Mouse (Mus musculus): ENCODE data around the gene Zp2.

DNA sequence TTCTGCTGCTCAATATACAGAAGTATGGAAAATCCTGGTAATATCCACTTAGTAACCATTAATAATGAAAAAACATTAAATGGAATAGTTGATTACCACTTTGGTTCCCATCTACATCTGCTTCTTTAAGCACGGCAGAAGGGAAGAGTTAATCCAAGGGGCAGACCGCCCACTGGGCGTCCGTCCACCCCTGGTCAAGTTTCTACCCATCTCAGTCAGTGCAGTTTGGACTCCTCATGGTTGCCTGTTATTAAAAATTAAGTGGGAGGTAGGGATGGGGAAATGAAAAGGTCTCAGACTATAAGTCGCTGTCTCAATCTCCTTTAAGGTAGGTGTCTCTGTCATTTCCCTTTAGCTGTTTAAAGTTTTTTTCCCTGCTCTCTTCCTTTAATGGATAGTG, 43.9 kb upstream of the Zp2 start:
- TF ChIP-seq EP300 (IDR thresholded peaks at IDR 0.05; ENCODE audit: low read depth) (no peak), CTCF (IDR thresholded peaks at IDR 0.05; ENCODE audit: low read depth) (no peak)

Data from heart, postnatal 0 days (tissue).